Mouse (Mus musculus) urinary bladder, adult 2 months (tissue): ENCODE measurements around the gene Wbp4. TPM values are rescaled to one million over a fixed set of nuclear protein-coding genes. Genes with fewer than 3 reads are reported as not detected.
A peak's percentile ranks its signal among the peaks of the same experiment; 100 is the strongest.
"Not testable (repeated sequence)": the region's sequence is repeated elsewhere in the genome, so short reads cannot be mapped to it uniquely, and the experiment has no call there.

Source experiments
- DNase-seq: peaks from one replicate; pipeline ENCODE4 v3.0.0; 2022; ENCODE audit warnings: low spot score
- polyA plus RNA-seq: library from polyadenylated mRNA; depleted of rRNA; stranded (reverse); fragments of >200 nt; gene quantifications from 2 replicates; pipeline ENCODE4 v1.2.3, GENCODE M21; 2012; rRNA removed

The Wbp4 gene
- polyA plus RNA-seq, 1 experiment: 17.8 TPM

DNA sequence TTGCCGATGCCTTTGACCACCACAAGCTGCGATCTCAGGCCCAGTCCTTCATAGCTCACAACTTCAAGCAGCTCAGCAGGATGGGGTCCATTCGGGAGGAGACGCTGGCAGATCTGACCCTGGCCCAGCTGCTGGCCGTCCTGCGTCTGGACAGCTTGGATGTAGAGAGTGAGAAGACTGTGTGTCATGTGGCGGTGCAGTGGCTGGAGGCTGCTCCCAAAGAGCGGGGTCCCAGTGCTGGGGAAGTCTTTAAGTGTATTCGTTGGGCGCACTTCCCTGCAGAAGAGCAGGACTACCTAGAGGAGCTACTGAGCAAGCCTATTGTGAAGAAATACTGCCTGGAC lies 28.8 kb downstream of the Wbp4 start:
- not testable (repeated sequence) for DNase-seq

DNA sequence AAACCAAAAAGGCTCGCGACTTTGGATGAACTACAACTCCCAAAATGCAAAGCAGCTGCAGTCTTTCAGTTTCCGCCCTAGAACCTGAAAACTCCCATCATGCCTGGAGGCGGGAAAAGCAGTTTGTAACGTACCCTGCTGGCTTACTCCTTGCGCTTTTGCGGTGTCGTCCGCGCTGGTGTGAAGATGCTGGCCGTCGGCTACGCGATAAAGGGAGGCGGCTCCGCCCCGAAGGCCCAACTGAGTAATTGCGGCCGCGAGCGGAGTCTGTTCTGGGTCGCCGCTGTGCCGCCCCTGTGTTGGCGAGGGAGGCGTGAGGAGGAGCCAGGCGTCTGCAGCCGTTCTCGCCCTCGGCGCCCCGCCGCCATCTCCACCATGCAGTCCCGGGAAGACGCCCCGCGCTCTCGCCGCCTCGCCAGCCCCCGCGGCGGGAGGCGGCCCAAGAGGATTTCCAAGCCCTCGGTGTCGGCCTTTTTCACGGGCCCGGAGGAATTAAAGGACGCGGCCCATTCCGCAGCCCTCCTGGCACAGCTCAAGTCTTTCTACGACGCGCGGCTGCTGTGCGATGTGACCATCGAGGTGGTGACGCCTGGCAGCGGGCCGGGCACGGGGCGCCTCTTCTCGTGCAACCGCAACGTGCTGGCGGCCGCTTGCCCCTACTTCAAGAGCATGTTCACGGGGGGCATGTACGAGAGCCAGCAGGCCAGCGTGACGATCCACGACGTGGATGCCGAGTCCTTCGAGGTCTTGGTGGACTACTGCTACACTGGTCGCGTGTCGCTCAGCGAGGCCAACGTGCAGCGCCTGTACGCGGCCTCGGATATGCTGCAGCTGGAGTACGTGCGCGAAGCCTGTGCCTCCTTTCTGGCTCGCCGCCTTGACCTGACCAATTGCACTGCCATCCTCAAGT lies 29.4 kb downstream of the Wbp4 start, which contains the start of gene Kbtbd6:
TSS of gene Kbtbd6 (plus strand) at position 155 of the 910 bp plus-strand sequence.
- DNase-seq: peak; percentile 36

DNA sequence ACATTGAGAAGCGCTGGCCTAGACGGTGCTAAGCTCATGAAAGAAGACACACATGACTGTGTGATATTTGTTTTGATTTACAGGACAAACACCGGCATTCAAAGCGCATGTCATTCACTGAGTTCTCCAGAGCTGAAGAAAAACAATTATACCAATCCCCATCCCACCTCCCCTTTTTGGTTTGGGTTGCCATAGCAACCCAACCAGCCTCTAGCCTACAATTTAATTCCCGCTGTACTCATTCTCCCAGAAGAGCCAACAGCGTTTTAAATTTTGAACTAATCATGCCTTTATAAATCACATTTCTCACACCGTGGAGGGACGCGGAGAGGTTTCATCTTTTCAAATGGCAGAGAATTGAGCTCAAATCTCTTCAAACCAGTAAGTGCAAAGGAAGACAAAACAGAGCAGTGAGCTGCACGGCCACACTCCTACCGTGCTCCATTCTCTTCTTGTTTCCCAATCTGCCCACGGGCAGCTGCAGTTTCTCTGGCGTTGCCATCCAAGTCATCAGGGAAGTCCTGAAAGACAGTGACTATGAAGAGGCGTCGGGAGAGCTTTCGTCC lies 36.2 kb downstream of the Wbp4 start:
- DNase-seq: no peak

GRCm38 (mm10) chr14:79444601-79445000 lies 36.7 kb downstream of the Wbp4 start:
- DNase-seq: no peak

DNA sequence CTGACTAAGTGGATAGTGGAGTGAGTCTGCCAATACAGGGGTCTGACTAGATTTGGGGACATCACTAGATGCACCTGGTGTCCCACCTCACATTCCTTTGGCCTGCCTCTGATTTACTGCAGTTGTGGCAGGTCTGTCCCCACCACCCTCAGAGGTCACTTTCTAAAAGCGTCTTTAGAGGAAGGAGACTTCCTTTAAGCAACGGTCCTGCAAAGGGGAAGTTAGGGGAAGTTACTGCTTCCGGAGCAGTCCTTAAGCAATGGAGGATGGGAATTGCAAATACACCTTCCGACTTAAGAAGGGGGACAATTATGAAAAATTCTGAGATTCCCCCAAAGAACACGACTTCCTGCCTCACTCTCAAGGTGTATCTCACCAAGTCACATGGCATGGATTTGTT lies 39.9 kb downstream of the Wbp4 start:
- no peak for DNase-seq

- DNase-seq: no peak
These were observed 40.7 kb downstream of the Wbp4 start for GRCm38 (mm10) chr14:79440655-79441054.

- DNase-seq: no peak
These were observed 47.3 kb downstream of the Wbp4 start for GRCm38 (mm10) chr14:79434068-79434467.

- DNase-seq: not testable (repeated sequence)
These were observed 54.5 kb downstream of the Wbp4 start for GRCm38 (mm10) chr14:79426730-79427365.

- DNase-seq: peak; percentile 85
These were observed 55.2 kb downstream of the Wbp4 start, which contains the start of gene Kbtbd7 for GRCm38 (mm10) chr14:79425979-79426729. Gene Kbtbd7, plus strand, starts transcription at chr14:79426511.

- no peak for DNase-seq
These were observed 61.1 kb downstream of the Wbp4 start for GRCm38 (mm10) chr14:79420083-79420685.

GRCm38 (mm10) chr14:79413121-79413520 lies 68.2 kb downstream of the Wbp4 start:
- DNase-seq: no peak

DNA sequence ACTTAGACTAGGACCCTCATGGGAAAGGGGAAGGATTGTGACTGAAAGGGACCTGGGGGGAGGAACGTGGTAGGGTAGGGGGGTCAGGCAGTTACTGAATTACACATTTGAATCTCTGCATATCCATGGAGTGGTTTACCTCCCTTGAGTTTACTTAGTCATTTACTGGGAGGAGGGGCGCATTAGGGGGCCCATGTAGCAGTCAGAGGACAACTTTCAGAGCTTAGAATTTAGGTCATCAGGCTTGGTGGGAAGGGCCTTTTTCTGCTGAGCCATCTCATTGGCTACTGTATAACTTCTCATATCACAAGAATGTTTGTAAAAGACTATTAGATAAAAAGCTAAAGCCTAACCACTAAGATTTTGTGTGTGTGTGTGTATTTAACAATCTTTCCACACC lies 70.7 kb downstream of the Wbp4 start:
- DNase-seq: no peak

Other genes starting within 250 kb of the Wbp4 start
- not detected in 2 replicates for gene Zfp957, start 234.2 kb downstream of the Wbp4 start, polyA plus RNA-seq
- gene Rgcc, start 179.9 kb downstream of the Wbp4 start, polyA plus RNA-seq: 13.4 and 20.1 TPM in 2 replicates
- 11.4 and 13.3 TPM in 2 replicates for gene Naa16, start 90.7 kb downstream of the Wbp4 start, polyA plus RNA-seq
- 6.4 and 6.6 TPM in 2 replicates for gene Mtrf1, start 83.7 kb downstream of the Wbp4 start, polyA plus RNA-seq
- 5.2 and 6.1 TPM in 2 replicates for gene Kbtbd7, start 55.0 kb downstream of the Wbp4 start, polyA plus RNA-seq
- 0.15 and 0.16 TPM in 2 replicates for gene Kbtbd6, start 29.7 kb downstream of the Wbp4 start, polyA plus RNA-seq
- gene Elf1, start 326 bp downstream of the Wbp4 start, polyA plus RNA-seq: 40.7 and 41.9 TPM in 2 replicates
- 49.3 and 59.6 TPM in 2 replicates for gene Sugt1, start 106.2 kb upstream of the Wbp4 start, polyA plus RNA-seq
- 1.7 and 2.1 TPM in 2 replicates for gene Cnmd, start 180.7 kb upstream of the Wbp4 start, polyA plus RNA-seq